Mouse (Mus musculus): ENCODE measurements at regions not wholly inside any gene's neighbourhood (a gene's known extent, or its start where the extent isn't known, plus 50 kb on each side); places are given as distances from the start of the nearest gene placed in this dataset.
"Not testable (repeated sequence)": the region's sequence is repeated elsewhere in the genome, so short reads cannot be mapped to it uniquely, and the experiment has no call there.

DNA sequence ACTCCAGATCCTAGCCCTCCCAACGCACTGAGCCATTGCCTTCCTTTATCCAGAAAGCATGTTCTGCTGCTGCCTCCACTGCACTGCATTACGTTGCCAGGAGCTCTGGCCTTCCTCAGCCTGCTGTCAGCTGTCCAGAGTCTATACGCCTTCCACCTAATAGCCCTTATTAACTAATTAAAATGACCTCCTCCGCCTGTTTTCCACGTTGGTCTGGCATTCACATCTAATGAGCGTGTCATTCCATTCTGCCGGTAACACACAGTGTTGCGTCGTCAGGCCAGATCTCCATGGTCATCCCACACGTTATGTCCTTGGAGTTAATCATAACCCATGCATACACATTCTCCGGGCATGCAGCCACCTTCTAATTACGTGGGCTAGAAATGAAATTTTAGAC is 56.7 kb upstream of the Med4 start:
- no peak for DNase-seq

DNA sequence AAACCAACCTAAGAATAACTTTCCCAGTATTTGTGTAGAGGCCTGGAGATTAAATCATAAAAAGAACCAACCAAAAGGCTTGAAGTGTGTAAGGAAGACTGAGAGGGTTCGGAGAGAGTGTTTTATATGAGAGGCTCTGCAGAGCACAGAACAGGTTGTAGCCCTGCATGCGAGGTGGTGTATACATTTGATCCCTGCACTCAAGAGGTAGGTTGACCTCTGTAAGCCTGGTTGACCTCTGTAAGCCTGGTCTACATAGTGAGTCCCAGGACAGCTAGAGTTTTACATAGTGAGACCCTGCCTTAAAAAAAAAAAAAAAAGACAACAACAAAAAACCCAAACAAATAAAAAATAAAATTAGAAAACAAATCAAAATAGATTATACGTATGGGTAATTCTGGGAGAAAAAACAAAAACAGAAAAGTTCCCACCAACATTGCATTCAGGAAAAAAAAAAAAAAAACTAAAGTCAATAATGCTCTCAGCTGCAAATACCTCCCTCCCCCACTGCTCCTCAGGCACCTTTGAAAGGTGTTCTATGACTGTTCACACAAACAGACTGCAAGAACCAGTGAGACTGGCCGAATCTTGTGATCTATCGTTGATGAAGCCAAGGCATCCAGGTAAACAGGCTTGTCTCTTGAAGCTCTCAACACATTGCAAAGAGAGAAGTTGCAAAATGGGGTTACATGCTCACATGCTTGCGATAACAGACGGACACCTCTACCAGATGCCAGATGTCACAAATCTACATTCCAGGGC is 57.3 kb upstream of the Med4 start:
- no peak for DNase-seq

DNA sequence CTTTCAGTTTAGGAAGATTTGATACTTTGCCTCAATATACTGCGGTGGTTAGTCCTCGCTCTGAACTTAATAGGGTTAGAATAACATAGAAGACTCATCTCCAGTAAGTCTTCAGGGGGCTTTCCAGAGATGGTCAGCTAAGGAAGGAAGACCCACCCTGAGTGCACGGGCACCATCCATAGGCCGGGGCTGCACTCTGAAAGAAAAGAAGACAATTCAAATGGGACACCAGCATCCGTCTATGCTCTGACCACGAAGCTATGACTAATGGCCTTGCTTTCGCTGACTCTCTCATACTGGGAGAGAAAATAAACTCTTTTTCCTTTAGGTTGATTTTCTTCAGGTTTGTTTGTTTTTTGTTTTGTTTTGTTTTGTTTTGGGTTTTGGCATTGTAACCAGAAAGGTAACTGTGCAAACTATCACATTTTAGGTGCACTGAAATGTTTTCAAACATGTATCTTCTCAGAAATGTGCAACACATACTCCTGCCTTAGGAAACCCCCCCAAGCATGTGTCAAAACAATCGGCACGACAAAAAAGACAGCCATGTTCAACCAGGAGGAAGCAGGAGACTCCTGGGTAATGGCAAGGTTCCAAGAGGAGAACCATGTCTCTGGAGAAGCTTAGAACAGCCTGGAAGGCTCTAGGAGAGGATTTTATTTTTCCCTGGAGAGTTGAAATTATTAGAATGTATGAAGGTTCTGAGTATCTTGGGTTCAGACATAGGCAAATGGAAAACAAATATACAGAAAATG is 58.4 kb upstream of the Med4 start:
- DNase-seq: no peak

DNA sequence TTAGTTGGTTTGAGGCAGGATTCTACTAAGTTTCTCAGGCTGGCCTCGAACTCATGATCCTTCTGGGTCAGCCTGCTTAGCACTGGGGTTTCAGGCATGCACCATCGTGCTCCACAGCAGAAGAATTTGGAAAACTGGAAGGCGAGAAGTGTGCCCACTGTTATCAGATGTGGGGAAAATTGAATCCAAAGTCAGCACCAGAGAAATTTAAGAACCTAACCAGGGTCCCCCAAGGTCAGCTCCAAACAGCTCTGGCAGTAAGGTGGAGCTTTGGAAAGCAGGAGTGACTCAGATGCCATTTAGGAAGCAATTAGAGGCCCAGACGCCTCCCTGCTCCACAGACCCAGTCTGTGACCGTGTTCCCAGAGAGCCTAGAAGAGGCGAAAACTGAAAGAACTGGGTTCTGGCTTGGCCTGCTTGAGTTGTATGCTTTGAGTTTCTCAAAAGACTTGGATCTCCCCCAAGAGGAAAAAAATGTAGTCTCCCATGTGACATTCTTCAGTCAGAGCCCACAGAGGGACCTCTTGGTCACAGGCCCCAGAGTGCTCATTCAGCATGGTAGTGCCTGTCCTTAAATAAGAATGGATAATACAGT is 59.8 kb upstream of the Med4 start:
- no peak for DNase-seq

DNA sequence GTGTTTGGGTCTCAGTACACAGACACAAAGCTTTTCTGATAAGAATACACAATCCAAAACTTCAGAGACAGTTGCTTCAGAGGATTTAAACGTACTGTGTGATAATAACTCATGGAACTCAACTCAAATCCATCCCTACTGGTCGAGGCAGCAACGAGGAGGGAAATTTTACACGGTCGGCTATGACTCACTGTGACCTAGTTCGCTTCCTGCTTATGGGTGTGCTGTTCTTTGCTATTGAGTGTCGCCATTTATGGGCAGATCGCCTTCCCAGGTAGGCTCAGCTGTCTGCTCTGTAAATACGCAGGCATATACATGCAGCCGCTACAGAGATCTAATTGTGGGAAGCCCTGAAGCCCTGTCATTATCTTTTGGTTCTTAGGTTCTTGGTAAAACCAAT is 60.7 kb upstream of the Med4 start:
- DNase-seq: no peak

DNA sequence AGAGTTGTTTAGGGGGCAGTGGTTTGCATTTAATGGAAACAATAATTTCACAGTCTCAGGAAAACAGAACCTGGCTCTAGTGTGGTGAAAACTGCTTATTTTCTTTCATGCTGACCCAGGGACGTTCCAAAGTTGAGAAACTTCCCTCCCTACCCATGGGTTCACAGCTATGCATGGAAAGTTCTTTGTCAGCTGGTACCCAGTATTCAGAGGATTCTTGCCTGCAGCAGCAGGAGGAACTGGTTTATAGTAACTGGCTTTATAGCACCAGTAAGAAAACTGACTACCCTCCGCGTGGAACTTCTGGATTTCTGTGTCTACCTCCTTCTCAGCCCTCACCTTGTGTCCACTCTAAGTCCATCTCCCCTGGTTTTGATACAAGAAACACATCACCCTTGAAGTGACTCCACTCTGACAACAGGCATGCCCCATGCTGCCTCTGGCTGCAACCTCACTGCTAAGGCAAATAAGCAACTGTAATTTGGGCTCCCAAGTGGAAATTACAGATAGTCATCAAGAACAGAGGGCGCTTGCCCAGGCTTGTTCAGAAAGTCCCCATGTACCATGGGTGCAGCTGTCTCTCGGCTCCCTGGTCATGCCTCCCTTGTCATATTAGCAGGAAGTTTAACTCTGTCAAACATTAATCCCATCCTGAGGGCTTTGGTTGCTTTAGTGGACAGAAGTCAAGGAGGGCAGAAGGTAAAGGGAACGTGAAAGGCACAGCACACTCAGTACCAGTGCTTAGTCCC is 60.6 kb upstream of the Itm2b start:
- DNase-seq: no peak

DNA sequence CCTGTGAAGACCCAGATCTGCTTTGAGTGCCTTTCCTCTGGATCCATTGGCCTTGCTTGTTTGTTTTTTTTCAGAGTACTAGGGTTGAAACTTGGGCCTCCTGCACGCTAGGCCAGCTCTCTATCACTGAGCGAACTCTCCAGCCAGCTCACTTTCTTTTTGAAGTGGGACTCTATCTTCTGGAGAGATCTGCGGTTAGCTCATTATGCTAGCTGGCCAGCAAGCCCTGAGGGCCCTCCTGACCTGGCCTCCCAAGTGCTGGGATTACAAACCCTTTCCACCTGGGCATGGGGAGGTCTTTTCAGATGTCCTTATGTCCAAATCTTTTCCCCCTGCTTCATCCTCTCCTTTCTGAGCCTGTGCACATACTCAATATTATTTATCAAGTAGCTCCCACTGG is 59.6 kb upstream of the Itm2b start:
- DNase-seq: no peak

DNA sequence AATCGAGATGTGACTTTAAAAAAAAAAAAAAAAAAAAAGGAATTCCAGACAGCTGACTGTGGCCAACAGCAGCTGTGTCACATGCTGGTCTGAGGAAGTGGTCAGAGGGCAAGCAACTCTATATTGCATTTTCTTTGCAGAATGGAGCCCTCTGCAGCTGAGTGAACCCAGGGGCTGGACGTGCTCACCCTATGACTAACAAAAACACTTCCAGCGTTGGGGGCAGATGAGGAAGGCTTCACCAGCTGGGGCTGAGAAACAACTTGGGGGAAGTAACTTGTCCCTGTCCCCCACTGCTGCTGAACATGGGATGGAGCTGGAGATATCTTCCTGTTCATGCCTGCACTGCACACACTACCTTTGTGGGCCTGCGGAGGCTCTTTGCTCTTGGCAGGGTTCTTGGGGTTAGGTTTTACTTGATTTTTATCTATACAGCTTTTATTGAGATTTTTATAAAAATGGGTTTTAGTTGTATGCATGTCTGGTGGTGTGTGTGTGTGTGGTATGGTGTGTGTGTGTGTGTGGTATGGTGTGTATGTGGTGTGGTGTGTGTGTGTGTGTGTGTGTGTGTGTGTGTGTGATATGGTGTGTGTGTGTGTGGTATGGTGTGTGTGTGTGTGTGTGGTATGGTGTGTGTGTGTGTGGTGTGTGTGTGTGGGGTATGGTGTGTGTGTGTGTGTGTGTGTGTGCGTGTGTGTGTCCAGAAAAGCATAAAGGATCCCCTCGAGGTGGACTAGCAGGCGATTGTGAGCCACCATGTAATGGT is 57.0 kb upstream of the Itm2b start:
- peak; percentile 17 for DNase-seq

DNA sequence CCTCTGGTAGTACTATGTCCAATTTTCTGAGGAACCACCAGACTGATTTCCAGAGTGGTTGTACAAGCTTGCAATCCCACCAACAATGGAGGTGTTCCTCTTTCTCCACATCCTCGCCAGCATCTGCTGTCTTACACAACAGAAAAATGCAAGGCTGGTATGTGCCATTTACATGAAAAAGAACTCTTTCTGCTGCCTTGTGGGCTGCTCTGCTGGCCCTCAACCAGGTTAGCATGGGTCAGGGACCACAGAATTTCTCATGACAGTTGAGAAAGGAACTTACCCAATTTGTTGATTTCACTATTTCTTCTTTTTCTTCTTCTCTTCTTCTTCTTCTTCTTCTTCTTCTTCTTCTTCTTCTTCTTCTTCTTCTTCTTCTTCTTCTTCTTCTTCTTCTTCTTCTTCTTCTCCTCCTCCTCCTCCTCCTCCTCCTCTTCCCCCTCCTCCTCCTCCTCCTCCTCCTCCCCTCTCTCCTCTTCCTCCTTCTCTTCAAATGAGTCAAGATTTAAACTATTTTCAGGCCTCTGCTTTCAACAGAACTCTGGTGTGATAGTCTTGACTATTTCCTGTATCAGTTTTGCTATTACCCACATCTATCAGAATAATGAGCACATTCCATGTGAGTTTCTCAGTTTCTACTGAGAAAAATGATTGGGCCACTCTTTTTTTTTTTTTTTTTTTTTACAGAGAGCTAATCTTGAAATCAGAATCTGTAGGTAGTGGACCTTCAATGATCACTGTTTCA is 56.3 kb upstream of the Itm2b start:
- not testable (repeated sequence) for DNase-seq

DNA sequence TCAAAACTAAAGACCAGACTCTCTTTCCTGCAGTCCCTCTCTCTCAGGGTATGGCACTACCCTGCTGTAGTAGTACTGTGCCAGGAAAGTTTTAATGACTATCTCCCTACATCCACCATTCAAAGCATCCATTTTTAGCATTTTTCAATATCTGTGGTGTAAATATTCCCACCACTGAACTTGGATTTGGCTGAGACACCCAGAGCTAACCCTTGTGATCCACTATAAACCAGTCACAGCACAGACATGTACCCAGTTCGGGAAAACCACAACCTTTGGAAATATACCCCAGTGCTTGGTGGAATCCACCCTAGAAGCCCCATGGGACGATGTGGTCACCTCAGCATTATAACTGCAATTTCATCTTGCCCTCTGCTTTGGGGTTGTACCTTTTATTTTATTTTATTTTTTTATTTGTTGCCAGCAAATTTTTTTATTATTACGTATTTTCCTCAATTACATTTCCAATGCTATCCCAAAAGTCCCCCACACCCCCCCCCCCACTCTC is 54.8 kb upstream of the Itm2b start:
- DNase-seq: no peak

DNA sequence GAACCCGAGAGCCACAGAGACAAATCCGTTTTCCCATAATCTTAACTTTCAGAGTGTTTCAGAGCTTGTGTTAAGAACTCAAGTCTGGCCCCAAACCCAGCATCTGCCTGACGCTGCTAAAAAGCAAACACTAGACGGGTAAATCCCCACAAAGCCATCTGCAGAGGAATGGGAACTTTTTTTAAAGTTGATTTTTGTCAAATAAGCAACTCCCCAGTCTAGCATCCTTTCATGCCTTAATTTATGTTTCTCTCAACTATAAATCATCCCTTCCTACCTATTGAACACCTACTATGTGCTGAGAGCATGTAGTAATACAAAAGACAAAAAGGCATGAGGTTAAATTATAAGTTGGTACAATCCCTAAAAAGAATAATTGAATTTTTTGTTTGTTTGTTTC is 50.8 kb upstream of the Itm2b start:
- DNase-seq: no peak
